Mouse (Mus musculus): ENCODE measurements at regions not wholly inside any gene's neighbourhood (a gene's known extent, or its start where the extent isn't known, plus 50 kb on each side); places are given as distances from the start of the nearest gene placed in this dataset.

DNA sequence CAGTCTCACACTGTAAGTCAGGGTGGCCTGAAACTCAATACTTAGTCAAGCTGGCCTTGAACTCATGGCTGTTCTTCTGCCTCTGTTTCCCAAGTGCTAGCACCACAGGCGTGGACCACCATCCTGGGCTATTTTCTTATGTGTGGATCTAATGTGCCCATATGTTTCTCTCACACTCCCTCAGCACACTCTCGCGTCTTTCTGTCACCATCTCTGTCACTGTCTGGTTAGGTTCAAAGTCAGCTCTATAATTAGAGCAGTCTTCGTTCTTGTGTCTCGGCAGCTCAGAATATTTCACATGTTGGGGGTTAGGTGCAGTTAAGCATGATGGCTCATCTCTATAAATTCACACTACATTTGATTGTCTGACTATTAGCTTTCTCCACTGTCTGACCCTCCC is 324.4 kb downstream of the Etnk1 start:
- Histone ChIP-seq H3K27me3 (ENCODE audit: control insufficient read depth, insufficient read depth, low read length) (no peaks in the 10 kb centered on the region), H3K4me3 (ENCODE audit: low read depth, low read length) (no peak overlapping the region), H3K9me3 (replicated peaks; ENCODE audit: control insufficient read depth, low read length) (no peaks in the 10 kb centered on the region; the same call in 1 of the 2 replicates), H3K27ac (ENCODE audit: low read depth) (no peak overlapping the region), H3K36me3 (replicated peaks; ENCODE audit: control insufficient read depth, insufficient read depth, low read length) (no peaks in the 10 kb centered on the region), H3K4me2 (ENCODE audit: low read depth, low read length) (no peak overlapping the region), H3K4me1 (ENCODE audit: control insufficient read depth, insufficient read depth) (no peaks in the 10 kb centered on the region), H3K9ac (replicated peaks; ENCODE audit: low read depth, low read length) (no peak overlapping the region)
- TF ChIP-seq CTCF (IDR thresholded peaks at IDR 0.05; ENCODE audit: low read depth) (no peak), EP300 (IDR thresholded peaks at IDR 0.05; ENCODE audit: low read depth) (no peak)
- ATAC-seq (ENCODE audit: insufficient read depth, low read depth): peak; percentile 53
- 36% methylated on average over 5 of the region's 5 CpGs for WGBS
- DNase-seq (ENCODE audit: low spot score): peak; percentile 74

DNA sequence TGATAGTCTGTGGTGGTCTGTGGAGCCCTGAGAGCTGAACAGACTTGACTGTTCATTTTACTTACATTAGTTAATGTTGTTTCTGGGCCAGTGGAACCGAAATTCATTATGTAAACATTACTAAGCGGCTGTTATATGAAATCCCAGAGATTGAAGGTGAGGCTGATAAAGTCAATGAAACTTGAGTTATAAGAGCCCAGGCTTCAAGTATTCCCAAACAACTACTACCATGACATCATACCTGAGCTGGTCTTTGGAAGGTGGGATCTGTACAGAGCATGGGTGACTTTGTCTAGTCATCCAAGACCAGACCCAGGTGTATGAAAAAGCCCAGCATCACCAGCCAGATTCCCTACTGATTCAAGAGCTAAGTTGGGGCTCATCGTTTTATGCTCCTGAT is 326.5 kb downstream of the Etnk1 start:
- H3K36me3 ChIP-seq (replicated peaks; ENCODE audit: control insufficient read depth, insufficient read depth, low read length): no peaks in the 10 kb centered on the region
- H3K9ac ChIP-seq (replicated peaks; ENCODE audit: low read depth, low read length): no peak overlapping the region
- ATAC-seq (ENCODE audit: insufficient read depth, low read depth): no peak
- WGBS: 75% methylated on average over 3 of the region's 3 CpGs
- no peak overlapping the region for H3K4me2 ChIP-seq (ENCODE audit: low read depth, low read length)
- TF ChIP-seq EP300 (IDR thresholded peaks at IDR 0.05; ENCODE audit: low read depth) (no peak), CTCF (IDR thresholded peaks at IDR 0.05; ENCODE audit: low read depth) (no peak)
- no peak overlapping the region for H3K4me3 ChIP-seq (ENCODE audit: low read depth, low read length)
- H3K27ac ChIP-seq (ENCODE audit: low read depth): no peak overlapping the region
- DNase-seq (ENCODE audit: low spot score): no peak
- no peaks in the 10 kb centered on the region; the same call in 1 of the 2 replicates for H3K9me3 ChIP-seq (replicated peaks; ENCODE audit: control insufficient read depth, low read length)
- no peaks in the 10 kb centered on the region for H3K4me1 ChIP-seq (ENCODE audit: control insufficient read depth, insufficient read depth)
- no peaks in the 10 kb centered on the region for H3K27me3 ChIP-seq (ENCODE audit: control insufficient read depth, insufficient read depth, low read length)

DNA sequence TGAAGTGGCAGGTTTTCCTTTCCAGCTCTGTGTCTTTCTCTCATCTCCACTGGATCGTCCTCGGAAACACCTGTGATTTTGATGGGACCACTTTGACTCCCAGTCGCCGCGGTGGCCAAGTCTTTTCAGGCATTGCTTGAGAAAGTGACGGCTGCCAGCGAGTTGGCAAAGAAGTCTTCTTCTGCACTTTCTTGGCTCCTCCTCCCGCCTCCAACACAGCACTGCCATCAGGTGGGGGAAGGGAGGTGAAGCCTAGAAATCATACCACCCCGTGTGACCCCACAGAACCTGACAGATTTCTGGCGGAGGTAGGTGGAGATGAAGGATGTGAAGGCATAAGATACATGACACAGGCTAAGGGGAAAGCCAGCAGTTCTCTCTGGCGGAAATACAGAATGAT is 327.3 kb downstream of the Etnk1 start:
- Histone ChIP-seq H3K4me3 (ENCODE audit: low read depth, low read length) (no peak overlapping the region), H3K27me3 (ENCODE audit: control insufficient read depth, insufficient read depth, low read length) (no peaks in the 10 kb centered on the region), H3K36me3 (replicated peaks; ENCODE audit: control insufficient read depth, insufficient read depth, low read length) (no peaks in the 10 kb centered on the region), H3K9me3 (replicated peaks; ENCODE audit: control insufficient read depth, low read length) (no peaks in the 10 kb centered on the region; the same call in 1 of the 2 replicates), H3K4me1 (ENCODE audit: control insufficient read depth, insufficient read depth) (no peaks in the 10 kb centered on the region), H3K4me2 (ENCODE audit: low read depth, low read length) (no peak overlapping the region), H3K27ac (ENCODE audit: low read depth) (no peak overlapping the region), H3K9ac (replicated peaks; ENCODE audit: low read depth, low read length) (no peak overlapping the region)
- no peak for ATAC-seq (ENCODE audit: insufficient read depth, low read depth)
- TF ChIP-seq EP300 (IDR thresholded peaks at IDR 0.05; ENCODE audit: low read depth) (no peak), CTCF (IDR thresholded peaks at IDR 0.05; ENCODE audit: low read depth) (no peak)
- WGBS: 84% methylated on average over 11 of the region's 11 CpGs
- DNase-seq (ENCODE audit: low spot score): no peak

DNA sequence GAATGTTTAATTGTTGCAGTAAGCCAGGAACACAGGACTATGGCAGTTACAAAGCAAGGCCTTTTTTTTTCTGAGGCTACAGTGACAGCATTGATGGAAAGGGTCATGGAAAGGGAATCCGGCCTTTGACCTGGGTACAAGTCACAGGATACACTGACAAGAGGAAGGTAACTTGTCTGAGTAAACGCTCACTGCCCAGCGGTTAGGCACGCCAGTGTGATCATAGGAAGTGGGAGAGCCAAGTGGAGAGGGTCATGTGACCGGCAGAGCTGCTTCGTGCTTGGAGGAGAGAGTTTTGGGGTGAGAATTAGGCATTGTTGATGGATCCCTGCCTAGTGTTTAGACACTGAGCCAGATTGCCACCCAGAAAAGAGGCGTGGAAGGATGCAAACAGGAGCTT is 327.9 kb downstream of the Etnk1 start:
- DNase-seq (ENCODE audit: low spot score) (no peak), ATAC-seq (ENCODE audit: insufficient read depth, low read depth) (no peak)
- TF ChIP-seq EP300 (IDR thresholded peaks at IDR 0.05; ENCODE audit: low read depth) (no peak), CTCF (IDR thresholded peaks at IDR 0.05; ENCODE audit: low read depth) (no peak)
- Histone ChIP-seq H3K27ac (ENCODE audit: low read depth) (no peak overlapping the region), H3K4me3 (ENCODE audit: low read depth, low read length) (no peak overlapping the region), H3K9ac (replicated peaks; ENCODE audit: low read depth, low read length) (no peak overlapping the region), H3K4me1 (ENCODE audit: control insufficient read depth, insufficient read depth) (no peaks in the 10 kb centered on the region), H3K36me3 (replicated peaks; ENCODE audit: control insufficient read depth, insufficient read depth, low read length) (no peaks in the 10 kb centered on the region), H3K9me3 (replicated peaks; ENCODE audit: control insufficient read depth, low read length) (no peaks in the 10 kb centered on the region; the same call in 1 of the 2 replicates), H3K27me3 (ENCODE audit: control insufficient read depth, insufficient read depth, low read length) (no peaks in the 10 kb centered on the region), H3K4me2 (ENCODE audit: low read depth, low read length) (no peak overlapping the region)
- 54% methylated on average over 7 of the region's 7 CpGs for WGBS

DNA sequence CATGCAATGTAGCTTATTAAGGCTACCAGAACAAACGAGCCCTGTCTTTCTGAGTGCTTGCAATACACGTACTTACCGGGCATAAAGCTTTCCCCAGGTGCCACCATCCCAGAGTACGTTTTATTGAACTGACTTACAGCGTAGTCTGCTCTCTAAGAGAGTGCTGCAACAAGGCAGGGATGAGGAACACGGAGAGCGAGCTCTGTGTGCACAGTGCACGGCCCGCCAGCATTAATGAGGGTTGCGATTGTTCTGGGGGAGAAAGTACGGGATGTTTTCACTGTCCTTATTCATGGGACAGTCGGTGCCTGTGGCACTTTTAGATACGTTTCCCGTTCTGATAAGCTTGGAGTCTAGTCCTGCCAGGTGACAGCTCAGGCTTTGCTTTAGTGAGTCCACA is 331.7 kb downstream of the Etnk1 start:
- no peak overlapping the region for H3K9ac ChIP-seq (replicated peaks; ENCODE audit: low read depth, low read length)
- no peak overlapping the region for H3K27ac ChIP-seq (ENCODE audit: low read depth)
- no peaks in the 10 kb centered on the region for H3K36me3 ChIP-seq (replicated peaks; ENCODE audit: control insufficient read depth, insufficient read depth, low read length)
- WGBS: 60% methylated on average over 14 of the region's 14 CpGs
- no peaks in the 10 kb centered on the region for H3K9me3 ChIP-seq (replicated peaks; ENCODE audit: control insufficient read depth, low read length)
- DNase-seq (ENCODE audit: low spot score) (no peak), ATAC-seq (ENCODE audit: insufficient read depth, low read depth) (no peak)
- no peak overlapping the region for H3K4me3 ChIP-seq (ENCODE audit: low read depth, low read length)
- H3K27me3 ChIP-seq (ENCODE audit: control insufficient read depth, insufficient read depth, low read length): no peaks in the 10 kb centered on the region
- H3K4me1 ChIP-seq (ENCODE audit: control insufficient read depth, insufficient read depth): no peaks in the 10 kb centered on the region
- no peak for TF ChIP-seq CTCF (IDR thresholded peaks at IDR 0.05; ENCODE audit: low read depth)
- TF ChIP-seq EP300 (IDR thresholded peaks at IDR 0.05; ENCODE audit: low read depth): no peak
- 0 out of 2 replicates have a peak overlapping the region, but pooled peaks have one; percentile 2 for H3K4me2 ChIP-seq (ENCODE audit: low read depth, low read length)

DNA sequence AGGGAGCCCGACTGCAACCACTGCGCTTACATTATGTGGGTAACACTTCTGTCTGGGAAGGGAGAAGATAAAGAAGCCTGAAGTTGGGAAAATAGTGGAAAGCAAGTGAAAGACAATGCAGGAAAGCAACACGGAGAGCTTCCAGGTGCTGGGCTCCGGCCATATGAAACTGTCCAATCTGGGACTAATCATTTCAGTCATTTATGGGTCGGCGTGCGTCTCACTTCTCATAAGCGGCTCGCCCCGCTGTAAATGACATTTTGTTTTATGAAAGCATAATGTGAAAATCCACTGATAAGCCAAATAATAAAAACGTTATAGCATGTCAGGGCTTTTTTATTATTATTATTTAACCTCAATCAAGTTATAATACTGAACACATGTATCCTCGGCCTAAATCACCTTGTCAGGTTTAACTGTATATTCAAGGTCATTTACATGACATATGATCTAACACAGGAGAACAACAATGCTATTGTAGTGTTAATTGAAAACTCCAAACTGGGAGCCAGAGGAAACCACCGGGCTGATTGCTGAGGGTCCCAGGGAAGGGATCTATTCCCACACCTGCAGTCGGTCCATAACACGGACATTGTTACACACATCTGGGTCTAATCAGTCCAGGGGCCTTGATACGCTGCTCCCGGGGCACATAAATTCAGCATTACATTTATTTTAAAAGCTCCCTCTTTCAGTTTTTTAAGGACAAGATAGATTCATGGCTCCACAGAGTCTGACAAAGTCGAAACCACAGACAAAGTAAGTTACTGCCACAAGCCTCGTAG is 332.4 kb downstream of the Etnk1 start:
- no peak overlapping the region for H3K4me2 ChIP-seq (ENCODE audit: low read depth, low read length)
- ATAC-seq (ENCODE audit: insufficient read depth, low read depth): no peak
- H3K9me3 ChIP-seq (replicated peaks; ENCODE audit: control insufficient read depth, low read length): no peaks in the 10 kb centered on the region
- H3K36me3 ChIP-seq (replicated peaks; ENCODE audit: control insufficient read depth, insufficient read depth, low read length): no peaks in the 10 kb centered on the region
- no peak for DNase-seq (ENCODE audit: low spot score)
- no peak overlapping the region for H3K27ac ChIP-seq (ENCODE audit: low read depth)
- no peaks in the 10 kb centered on the region for H3K27me3 ChIP-seq (ENCODE audit: control insufficient read depth, insufficient read depth, low read length)
- H3K4me1 ChIP-seq (ENCODE audit: control insufficient read depth, insufficient read depth): no peaks in the 10 kb centered on the region
- no peak overlapping the region for H3K4me3 ChIP-seq (ENCODE audit: low read depth, low read length)
- no peak overlapping the region for H3K9ac ChIP-seq (replicated peaks; ENCODE audit: low read depth, low read length)
- 83% methylated on average over 19 of the region's 19 CpGs for WGBS
- TF ChIP-seq CTCF (IDR thresholded peaks at IDR 0.05; ENCODE audit: low read depth) (no peak), EP300 (IDR thresholded peaks at IDR 0.05; ENCODE audit: low read depth) (no peak)
